Mouse (Mus musculus): ENCODE data around the gene Srsf6.
"Not testable (repeated sequence)": the region's sequence is repeated elsewhere in the genome, so short reads cannot be mapped to it uniquely, and the experiment has no call there.

Gene Srsf6

GRCm38 (mm10) chr2:162931123-162931673 lies at the start of gene Srsf6:
Gene Srsf6, plus strand, starts transcription at chr2:162931528.
- peak; percentile 84 for DNase-seq (ENCODE audit: low spot score)

DNA sequence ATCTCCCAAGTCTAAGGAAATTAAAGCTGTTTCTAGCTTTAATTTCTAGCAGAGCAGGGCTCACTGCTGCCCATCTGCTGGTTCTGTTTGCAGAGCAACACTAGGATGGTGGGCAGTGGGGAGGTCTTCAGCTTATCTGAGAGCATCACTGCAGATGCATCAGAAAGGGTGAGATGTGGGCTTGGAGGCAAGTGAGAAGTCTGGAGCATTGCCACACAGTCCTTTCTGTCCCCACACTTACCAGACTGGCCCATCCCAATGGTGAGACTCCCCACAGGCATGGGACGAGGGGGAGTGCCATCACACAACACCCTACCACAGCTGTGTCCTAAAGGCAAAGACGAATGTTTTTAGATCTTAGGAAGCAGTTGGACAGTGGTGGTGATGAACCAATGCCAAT lies 47.2 kb upstream of the Srsf6 start:
- no peak for DNase-seq (ENCODE audit: low spot score)

- DNase-seq (ENCODE audit: low spot score): no peak
Observed at GRCm38 (mm10) chr2:162887121-162887520, 44.2 kb upstream of the Srsf6 start.

GRCm38 (mm10) chr2:162888677-162889076 lies 42.7 kb upstream of the Srsf6 start:
- DNase-seq (ENCODE audit: low spot score): no peak

DNA sequence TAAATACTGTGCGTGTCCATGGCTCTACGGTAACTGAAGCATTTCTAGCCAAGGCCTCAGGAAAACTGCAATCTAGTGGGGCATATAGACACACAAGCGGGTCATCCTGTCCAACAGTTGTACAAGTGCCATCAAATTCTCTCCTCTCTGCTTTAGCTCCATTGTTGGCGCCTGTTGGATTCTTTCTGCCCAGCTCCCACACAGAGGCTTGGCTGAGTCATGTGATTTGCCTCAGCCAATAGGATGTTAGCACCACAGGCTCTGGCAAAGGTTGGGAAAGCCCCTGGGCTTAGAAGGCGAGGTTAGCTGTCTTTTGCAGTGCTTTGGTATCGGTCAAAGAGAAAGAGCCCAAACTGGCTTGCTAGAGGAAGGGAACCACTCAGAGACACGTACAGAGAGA lies 42.1 kb upstream of the Srsf6 start:
- no peak for DNase-seq (ENCODE audit: low spot score)

DNA sequence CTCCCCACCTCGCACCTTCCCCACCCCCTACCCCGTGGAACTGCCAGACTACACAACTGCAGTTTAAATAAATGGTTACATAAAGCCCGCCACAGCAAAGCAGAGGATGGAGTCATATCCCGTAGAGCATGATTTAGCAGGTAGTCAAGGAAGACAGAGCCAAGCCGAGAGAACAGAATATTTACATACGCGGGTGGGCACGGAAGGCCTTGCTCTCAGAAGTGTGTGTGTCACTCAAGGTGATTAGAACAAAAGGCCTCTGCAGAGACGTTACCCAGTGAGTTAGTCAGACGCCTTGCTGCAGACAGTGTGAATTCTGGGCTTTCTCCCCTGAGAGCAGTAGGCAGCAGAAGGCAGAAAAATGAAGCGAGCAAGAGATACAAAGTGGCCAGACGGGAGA lies 41.6 kb upstream of the Srsf6 start:
- no peak for DNase-seq (ENCODE audit: low spot score)

DNA sequence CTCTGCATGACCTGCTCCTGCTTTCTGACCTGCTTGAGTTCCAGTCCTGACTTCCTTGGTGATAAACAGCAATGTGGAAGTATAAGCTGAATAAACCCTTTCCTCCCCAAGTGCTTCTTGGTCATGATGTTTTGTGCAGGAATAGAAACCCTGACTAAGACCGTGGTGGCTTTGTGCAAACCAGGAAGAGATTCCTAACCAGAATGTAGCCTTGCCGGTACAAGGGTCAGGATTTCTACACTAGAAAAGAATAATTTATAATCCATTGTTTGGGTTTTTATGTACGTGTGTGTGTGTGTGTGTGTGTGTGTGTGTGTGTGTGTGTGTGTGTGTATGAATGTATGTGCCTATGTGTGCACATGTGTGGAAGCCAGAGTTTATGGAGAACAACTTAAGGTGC lies 38.3 kb upstream of the Srsf6 start:
- DNase-seq (ENCODE audit: low spot score): not testable (repeated sequence)

DNA sequence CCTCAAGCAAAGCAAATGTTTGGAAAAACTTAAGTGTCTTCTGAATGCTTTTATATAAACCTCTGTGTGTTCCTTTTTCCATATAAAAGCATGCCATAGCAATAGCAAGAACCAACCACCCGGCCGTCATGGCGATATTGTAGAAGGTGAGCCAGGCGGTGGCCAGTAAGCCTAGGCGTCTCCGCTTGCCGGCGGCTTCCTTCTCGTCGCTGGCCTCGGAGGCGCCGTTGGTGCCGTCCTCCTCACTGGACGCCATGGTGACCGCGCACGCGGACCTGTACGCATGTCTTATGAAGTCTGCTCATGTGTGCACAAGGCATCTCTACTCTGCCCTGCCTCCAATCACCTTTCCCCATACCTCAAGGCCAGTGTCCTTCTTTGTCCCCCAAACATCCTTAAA lies 32.1 kb upstream of the Srsf6 start:
- not testable (repeated sequence) for DNase-seq (ENCODE audit: low spot score)

DNA sequence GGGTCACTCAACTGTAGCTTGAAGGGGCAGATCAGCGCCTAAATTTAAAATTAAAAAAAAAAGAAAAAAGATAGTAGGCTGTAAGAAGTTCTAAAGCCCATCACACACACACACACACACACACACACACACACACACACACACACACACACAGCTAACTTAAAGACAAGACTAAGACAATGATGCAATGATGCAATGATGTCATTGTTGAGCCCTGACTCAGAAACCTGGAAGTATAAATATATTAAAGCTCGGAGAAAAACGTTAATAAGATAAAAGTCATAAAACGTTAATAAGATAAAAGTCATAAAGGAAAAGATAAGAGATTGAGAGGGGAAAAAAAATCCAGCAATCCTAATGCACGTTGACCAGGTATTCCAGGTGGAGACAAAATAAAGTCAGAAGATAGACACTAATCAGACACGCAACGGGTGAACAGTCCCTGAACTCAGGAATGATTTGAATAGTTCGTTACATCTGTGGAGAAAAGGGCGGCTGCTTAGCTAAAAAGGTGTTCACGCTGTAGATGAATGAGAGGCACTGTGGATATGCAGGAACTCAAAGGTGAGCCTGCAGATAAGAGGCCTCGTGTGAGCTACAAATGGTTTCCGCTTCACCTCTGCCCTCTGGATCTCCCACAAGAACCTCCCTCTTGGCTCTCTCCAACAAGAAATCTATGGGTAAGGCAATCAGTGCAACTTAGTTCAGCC lies 31.3 kb upstream of the Srsf6 start:
- no peak for DNase-seq (ENCODE audit: low spot score)

GRCm38 (mm10) chr2:162900590-162900916 lies 30.8 kb upstream of the Srsf6 start:
- DNase-seq (ENCODE audit: low spot score): no peak

DNA sequence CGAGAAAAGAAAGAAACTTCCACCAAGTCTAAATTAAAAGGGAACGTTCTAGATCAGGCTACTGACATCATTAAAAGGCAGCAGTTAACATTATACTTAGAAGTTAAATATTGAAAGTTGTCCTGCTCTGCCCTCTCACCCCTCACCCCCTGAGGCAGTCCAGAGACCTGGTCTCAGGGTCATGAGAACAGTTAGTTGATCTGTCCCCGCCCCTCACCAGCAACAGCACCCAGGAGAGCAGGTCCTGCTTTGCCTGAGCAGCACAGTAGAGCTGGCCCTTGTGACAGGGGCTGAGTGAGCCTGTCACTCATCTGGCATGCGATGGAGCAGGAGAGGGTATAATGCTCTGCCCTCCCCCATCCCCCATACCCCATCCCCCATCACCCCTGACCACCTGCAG lies 25.4 kb upstream of the Srsf6 start:
- DNase-seq (ENCODE audit: low spot score): no peak

DNA sequence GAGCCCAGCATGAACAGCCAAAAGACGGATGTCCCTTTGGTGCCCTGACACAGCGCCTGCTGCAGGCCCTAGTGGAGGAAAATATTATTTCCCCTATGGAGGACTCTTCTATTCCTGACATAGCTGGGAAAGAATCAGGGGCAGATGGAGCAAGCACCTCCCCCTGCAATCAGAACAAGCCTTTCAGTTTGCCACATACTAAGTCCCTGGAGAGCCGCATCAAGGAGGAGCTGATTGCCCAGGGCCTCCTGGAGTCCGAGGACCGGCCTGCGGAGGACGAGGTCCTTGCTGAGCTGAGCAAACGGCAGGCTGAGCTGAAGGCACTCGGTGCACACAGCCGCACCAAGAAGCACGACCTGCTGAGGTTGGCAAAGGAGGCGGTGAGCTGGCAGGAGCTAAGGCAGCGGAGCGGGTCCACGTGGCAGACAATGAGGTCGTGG lies 23.3 kb upstream of the Srsf6 start:
- DNase-seq (ENCODE audit: low spot score): no peak

DNA sequence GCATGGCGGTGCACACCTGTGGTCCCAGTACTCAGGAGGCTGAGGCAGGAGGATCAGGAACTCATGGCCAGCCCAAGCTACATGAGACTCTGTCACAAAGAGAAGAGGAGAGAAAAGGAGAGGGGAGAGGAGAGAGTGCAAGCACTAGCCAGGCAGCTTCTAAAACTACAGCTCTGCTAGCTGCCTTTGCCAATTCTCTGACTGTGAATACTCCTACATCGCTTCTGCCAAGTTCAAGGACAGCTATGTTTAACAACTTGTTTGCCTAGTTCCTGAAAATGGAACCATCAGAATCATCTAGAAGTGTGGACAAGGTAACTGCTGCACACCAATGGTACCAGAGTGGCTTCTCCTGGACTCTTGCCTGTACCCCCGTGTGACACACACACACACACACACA lies 17.3 kb upstream of the Srsf6 start:
- DNase-seq (ENCODE audit: low spot score): no peak

DNA sequence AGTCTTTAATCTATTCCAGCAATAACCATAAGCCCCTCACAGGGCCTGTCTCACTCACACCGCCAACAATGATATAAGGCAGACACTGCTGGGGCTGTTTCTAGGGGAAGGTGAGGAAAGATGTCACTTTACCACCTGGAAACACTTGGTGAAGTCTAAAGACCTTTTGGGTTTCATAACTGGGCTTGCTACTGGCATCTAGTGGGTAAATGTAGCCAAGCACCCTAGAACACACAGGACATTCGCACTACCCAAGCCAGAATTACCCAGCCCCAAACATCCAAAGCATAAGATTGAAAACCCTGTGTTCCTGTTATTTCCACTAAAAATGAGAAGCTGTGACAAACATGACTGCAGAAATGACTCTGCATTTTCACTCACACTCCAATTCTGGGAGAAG lies 16.8 kb upstream of the Srsf6 start:
- no peak for DNase-seq (ENCODE audit: low spot score)

- DNase-seq (ENCODE audit: low spot score): no peak
Observed at GRCm38 (mm10) chr2:162919926-162920325, 11.4 kb upstream of the Srsf6 start.

DNA sequence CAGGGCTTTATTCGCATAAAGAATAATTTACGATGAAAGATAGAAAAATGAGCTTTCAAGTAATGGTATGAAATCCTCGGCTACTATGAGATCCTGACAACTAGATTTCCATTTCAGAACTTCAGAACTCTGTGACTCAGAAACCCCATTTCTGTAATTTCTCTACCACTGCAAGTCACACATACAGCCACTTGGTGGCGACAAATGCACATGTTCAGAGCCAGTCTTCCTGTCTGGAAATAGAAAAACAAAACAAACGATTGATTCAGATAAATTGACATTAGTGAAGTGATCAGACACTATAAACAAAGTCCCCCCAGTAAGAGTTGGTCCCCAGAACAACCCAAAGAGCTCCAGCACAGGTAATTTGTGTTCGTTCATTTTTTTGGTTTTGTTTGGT lies 9.1 kb upstream of the Srsf6 start:
- peak; percentile 48 for DNase-seq (ENCODE audit: low spot score)

DNA sequence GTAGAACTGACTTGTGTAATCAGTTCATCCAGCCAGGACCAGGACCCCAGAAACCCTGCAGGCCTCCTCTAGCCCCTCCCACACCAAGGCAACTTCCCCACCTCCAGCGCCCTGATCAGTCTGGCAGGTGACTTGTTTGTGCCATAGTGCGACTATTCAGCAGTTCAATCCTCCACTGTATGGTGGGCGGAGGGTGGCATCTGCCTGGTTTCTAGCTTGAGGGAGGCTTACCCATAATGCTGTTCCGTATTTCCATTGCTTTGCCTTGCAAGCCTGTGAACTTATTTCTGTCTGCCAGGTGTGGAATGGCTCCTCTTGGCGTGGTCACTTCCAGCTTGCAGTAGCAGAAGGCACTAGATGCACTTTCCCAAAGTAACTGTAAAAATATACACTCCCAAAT lies 8.5 kb upstream of the Srsf6 start:
- no peak for DNase-seq (ENCODE audit: low spot score)

- no peak for DNase-seq (ENCODE audit: low spot score)
Observed at GRCm38 (mm10) chr2:162924126-162924525, 7.2 kb upstream of the Srsf6 start.

DNA sequence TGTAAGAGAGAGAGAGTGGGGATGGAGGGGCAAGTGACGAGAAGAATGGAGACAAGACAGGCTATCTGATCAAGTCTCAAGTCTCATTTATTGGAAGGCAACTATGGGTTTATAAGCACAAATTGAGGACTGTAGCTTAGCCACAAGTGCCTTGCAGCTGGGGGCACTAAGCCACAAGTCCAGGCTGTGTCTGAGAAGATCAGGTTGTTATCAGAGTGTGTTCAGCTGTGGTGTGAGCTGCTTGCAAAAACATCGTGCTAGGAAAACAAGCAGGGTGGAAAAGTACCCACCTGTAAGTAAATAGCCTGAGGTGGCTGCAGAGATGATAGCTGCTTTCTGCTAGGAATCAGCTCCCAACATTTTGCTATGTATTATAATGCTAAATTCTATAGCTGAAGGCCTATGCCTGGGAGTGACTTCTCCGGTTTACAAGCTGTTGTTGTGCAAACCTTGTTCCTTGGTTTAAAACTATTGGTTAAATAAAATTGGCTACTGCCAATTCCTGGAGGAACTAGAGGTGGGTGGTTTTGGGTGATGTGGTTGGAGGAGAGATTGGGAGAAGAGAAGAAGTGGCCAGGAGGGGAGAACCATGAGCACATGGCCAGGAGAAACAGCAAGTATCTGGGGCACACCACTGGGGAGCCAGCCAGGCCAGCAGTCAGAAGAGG lies 3.3 kb upstream of the Srsf6 start:
- DNase-seq (ENCODE audit: low spot score): no peak

- no peak for DNase-seq (ENCODE audit: low spot score)
Observed at GRCm38 (mm10) chr2:162929704-162930103, 1.6 kb upstream of the Srsf6 start.

- DNase-seq (ENCODE audit: low spot score): no peak
Observed at GRCm38 (mm10) chr2:162930516-162931122, 709 bp upstream of the Srsf6 start.

- DNase-seq (ENCODE audit: low spot score): no peak
Observed at GRCm38 (mm10) chr2:162931674-162932650, 634 bp downstream of the Srsf6 start.

All from layer of hippocampus, adult 9-10 months (tissue).